14 mouse cellular contexts compared by ENCODE assay signal in the genomic region with DNA sequence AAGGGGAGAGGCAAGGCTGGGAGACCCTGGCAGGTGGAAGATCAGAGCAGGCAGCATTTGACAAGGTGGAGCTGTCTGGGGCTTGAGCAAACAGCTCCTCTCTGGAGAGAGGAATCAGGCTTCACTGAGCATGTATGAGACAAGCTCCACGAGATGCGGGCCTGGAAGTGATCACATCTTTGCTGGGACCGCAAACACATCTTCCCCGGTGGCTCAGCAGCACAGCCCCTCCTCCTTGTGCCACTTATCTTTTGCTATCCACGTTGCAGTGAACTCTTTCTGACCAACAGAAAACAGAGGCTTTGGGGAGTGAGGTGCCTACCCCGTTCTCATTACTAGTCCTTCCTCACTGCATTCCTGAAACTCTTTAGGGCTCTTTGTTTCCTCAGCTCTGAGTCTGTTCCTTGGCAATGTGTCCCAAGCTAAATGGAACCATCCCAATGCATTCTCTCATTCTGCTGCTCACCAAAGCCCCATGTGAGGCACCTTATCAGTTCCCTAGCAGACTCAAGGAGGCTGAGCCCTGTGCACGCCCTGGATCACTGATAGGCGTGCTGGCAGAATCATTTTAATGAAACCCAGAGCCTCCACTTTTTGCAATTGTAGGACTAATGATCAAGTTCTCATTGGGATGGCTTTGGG.
DNase-seq lines count a peak whose midpoint lies in the region; ATAC-seq and TF ChIP-seq lines count a peak whose summit lies in the region.
"Had no signal": no experiment of that assay in that cellular context is flagged by ENCODE, and none has a peak within 500 bp of the region (broad histone marks: within the 10 kb centered on the region; RNA-seq: fewer than 3 reads in every experiment).

No protein-coding gene starts in this region.

- H3K9ac ChIP-seq in heart, adult 2 months (ENCODE audit: low read depth, low read length): no peak overlapping the region
- H3K9ac ChIP-seq in liver, embryonic 15.5 days: peak overlapping the region; percentile 57
- H3K9ac ChIP-seq: hindbrain, embryonic 15.5 days; neural tube, embryonic 12.5 days had no signal

- no peaks in the 10 kb centered on the region for H3K9me3 ChIP-seq in heart, embryonic 10.5 days
- H3K9me3 ChIP-seq in liver, embryonic 15.5 days (replicated peaks): no peaks in the 10 kb centered on the region
- H3K9me3 ChIP-seq: hindbrain, embryonic 15.5 days; neural tube, embryonic 12.5 days had no signal

- H3K27ac ChIP-seq in heart, embryonic 10.5 days: peak overlapping the region; percentile 37; the same call in 1 of the 2 replicates
- H3K27ac ChIP-seq in heart, adult 2 months: no peak overlapping the region
- H3K27ac ChIP-seq in liver, embryonic 15.5 days (replicated peaks): peak overlapping the region; percentile 97
- H3K27ac ChIP-seq: hindbrain, embryonic 15.5 days; left cerebral cortex, adult 2 months; neural tube, embryonic 12.5 days had no signal

- WGBS in heart, embryonic 10.5 days: 15% methylated on average over 8 of the region's 8 CpGs
- 33% methylated on average over 8 of the region's 8 CpGs for WGBS in heart, adult 2 months
- WGBS in liver, embryonic 15.5 days (ENCODE audit: insufficient replicate concordance): 8% methylated on average over 8 of the region's 8 CpGs

- peak; percentile 81 for DNase-seq in heart, embryonic 10.5 days (ENCODE audit: low spot score)
- no peak for DNase-seq in heart, adult 2 months
- DNase-seq in retina, postnatal 1 day: peak; percentile 23
- DNase-seq in retina, embryonic 14.5 days (ENCODE audit: low spot score): no peak
- DNase-seq in yolk sac, embryonic 10.5 days (ENCODE audit: low spot score): no peak
- no peak for DNase-seq in left cerebral cortex, adult 9 months (ENCODE audit: low spot score in 2 of 2)
- DNase-seq in testis, postnatal 14 days (ENCODE audit: low spot score): no peak
- DNase-seq: adrenal gland, postnatal 10 days; kidney, postnatal 25 days had no signal

- H3K4me2 ChIP-seq in liver, embryonic 15.5 days: peak overlapping the region; percentile 75
- H3K4me2 ChIP-seq: hindbrain, embryonic 15.5 days; neural tube, embryonic 12.5 days had no signal

- no peaks in the 10 kb centered on the region; the same call in 1 of the 2 replicates for H3K27me3 ChIP-seq in heart, embryonic 10.5 days (ENCODE audit: insufficient read depth, poor library complexity, severe bottlenecking)
- no peaks in the 10 kb centered on the region for H3K27me3 ChIP-seq in heart, adult 2 months (ENCODE audit: control insufficient read depth, insufficient read depth, low read length)
- peaks cover 35% of the 10 kb centered on the region for H3K27me3 ChIP-seq in liver, embryonic 15.5 days
- H3K27me3 ChIP-seq: hindbrain, embryonic 15.5 days; neural tube, embryonic 12.5 days had no signal

- no peak for TF ChIP-seq POLR2A in heart, adult 2 months (IDR thresholded peaks at IDR 0.05; ENCODE audit: insufficient read depth, low read depth, low read length)

- no peak for TF ChIP-seq EP300 in heart, adult 2 months (IDR thresholded peaks at IDR 0.05; ENCODE audit: insufficient read depth, low read depth, low read length)

- no peak overlapping the region for H3K4me3 ChIP-seq in heart, embryonic 10.5 days
- no peak overlapping the region for H3K4me3 ChIP-seq in heart, adult 2 months
- peak overlapping the region; percentile 41 for H3K4me3 ChIP-seq in liver, embryonic 15.5 days (replicated peaks)
- H3K4me3 ChIP-seq: hindbrain, embryonic 15.5 days; left cerebral cortex, adult 2 months; neural tube, embryonic 12.5 days had no signal

- intact Hi-C loops in heart, adult 2 months (cut with DNase I): no loop called here

- H3K4me1 ChIP-seq in heart, embryonic 10.5 days: peaks cover 37% of the 10 kb centered on the region
- H3K4me1 ChIP-seq in heart, adult 2 months (ENCODE audit: control insufficient read depth, insufficient read depth, low read length): no peaks in the 10 kb centered on the region
- H3K4me1 ChIP-seq in liver, embryonic 15.5 days (replicated peaks): peaks cover 37% of the 10 kb centered on the region

- no peaks in the 10 kb centered on the region for H3K79me2 ChIP-seq in heart, adult 2 months (replicated peaks; ENCODE audit: control insufficient read depth, insufficient read depth, low read length)

- ATAC-seq in liver, embryonic 15.5 days (ENCODE audit: insufficient read depth): peak; percentile 99

- H3K36me3 ChIP-seq in heart, embryonic 10.5 days: no peaks in the 10 kb centered on the region
- H3K36me3 ChIP-seq in heart, adult 2 months (ENCODE audit: control insufficient read depth, insufficient read depth, low read length): no peaks in the 10 kb centered on the region
- no peaks in the 10 kb centered on the region for H3K36me3 ChIP-seq in liver, embryonic 15.5 days (replicated peaks)
- H3K36me3 ChIP-seq: G1E; hindbrain, embryonic 15.5 days; neural tube, embryonic 12.5 days had no signal

- TF ChIP-seq CTCF in heart, adult 2 months (IDR thresholded peaks at IDR 0.05): no peak

Comparison
In these comparisons a context has a peak if more than half of its experiments do, and no peak if none do; other contexts are left out.
1. DNase-seq: peak in heart, embryonic 10.5 days (single experiment) and retina, postnatal 1 day (single experiment); none in heart, adult 2 months (0 of 2), retina, embryonic 14.5 days (single experiment), yolk sac, embryonic 10.5 days (single experiment), left cerebral cortex, adult 9 months (0 of 2) and testis, postnatal 14 days (single experiment).